In genomic region chr4:117427540-117427939, GRCm38 (mm10) we compare ENCODE assay signal across 12 mouse cellular contexts.
DNase-seq lines count a peak whose midpoint lies in the region; ATAC-seq lines count a peak whose summit lies in the region.
"Had no signal": no experiment of that assay in that cellular context is flagged by ENCODE, and none has a peak within 500 bp of the region (broad histone marks: within the 10 kb centered on the region; RNA-seq: fewer than 3 reads in every experiment).

No protein-coding gene starts in this region.

- peak; percentile 17 for DNase-seq in liver
- peak; percentile 31 for DNase-seq in c-Kit-positive CD71-positive TER-119-positive erythroid progenitor cells, embryonic 14.5 days (ENCODE audit: low spot score)
- DNase-seq in B cell, adult 2 months = no peak
- no peak for DNase-seq in gastrocnemius, postnatal 25 days
- DNase-seq: lung, adult 2 months; thymus, postnatal 36 days had no signal

- 34% methylated on average over 12 of the region's 12 CpGs for WGBS in liver, embryonic 12.5 days (ENCODE audit: insufficient replicate concordance)
- WGBS in liver, embryonic 15.5 days (ENCODE audit: insufficient replicate concordance) = 17% methylated on average over 12 of the region's 12 CpGs
- WGBS in neural tube, embryonic 15.5 days = 32% methylated on average over 12 of the region's 12 CpGs

- no peak overlapping the region for H3K4me3 ChIP-seq in liver, embryonic 12.5 days
- no peak overlapping the region for H3K4me3 ChIP-seq in liver, embryonic 15.5 days (replicated peaks)
- H3K4me3 ChIP-seq in neural tube, embryonic 15.5 days (replicated peaks) = no peak overlapping the region
- H3K4me3 ChIP-seq: erythroblast, embryonic 14.5 days; heart, embryonic 15.5 days had no signal

- H3K9ac ChIP-seq in liver, embryonic 12.5 days = no peak overlapping the region
- H3K9ac ChIP-seq in liver, embryonic 15.5 days = no peak overlapping the region
- H3K9ac ChIP-seq in neural tube, embryonic 15.5 days (replicated peaks) = no peak overlapping the region
- H3K9ac ChIP-seq: heart, embryonic 15.5 days had no signal

- no peaks in the 10 kb centered on the region for H3K36me3 ChIP-seq in liver, embryonic 12.5 days
- H3K36me3 ChIP-seq in liver, embryonic 15.5 days (replicated peaks) = no peaks in the 10 kb centered on the region
- H3K36me3 ChIP-seq in neural tube, embryonic 15.5 days = no peaks in the 10 kb centered on the region
- H3K36me3 ChIP-seq: heart, embryonic 15.5 days had no signal

- no peak for ATAC-seq in liver, embryonic 12.5 days
- no peak for ATAC-seq in liver, embryonic 15.5 days (ENCODE audit: insufficient read depth)
- ATAC-seq in neural tube, embryonic 15.5 days (ENCODE audit: low FRiP score) = no peak; the same call in 1 of the 2 replicates
- ATAC-seq: inflammation-experienced regulatory T-cells, adult 6 months had no signal

- H3K27ac ChIP-seq in liver, embryonic 12.5 days = no peak overlapping the region
- H3K27ac ChIP-seq in liver, embryonic 15.5 days (replicated peaks) = no peak overlapping the region
- H3K27ac ChIP-seq in neural tube, embryonic 15.5 days (replicated peaks) = no peak overlapping the region
- H3K27ac ChIP-seq: heart, embryonic 15.5 days had no signal

- no peaks in the 10 kb centered on the region for H3K9me3 ChIP-seq in liver, embryonic 12.5 days (replicated peaks)
- no peaks in the 10 kb centered on the region for H3K9me3 ChIP-seq in liver, embryonic 15.5 days (replicated peaks)
- no peaks in the 10 kb centered on the region for H3K9me3 ChIP-seq in neural tube, embryonic 15.5 days (replicated peaks)
- H3K9me3 ChIP-seq: heart, embryonic 15.5 days had no signal

- H3K4me1 ChIP-seq in liver, embryonic 12.5 days = peaks cover 22% of the 10 kb centered on the region
- peaks cover 15% of the 10 kb centered on the region for H3K4me1 ChIP-seq in liver, embryonic 15.5 days (replicated peaks)
- peaks cover 16% of the 10 kb centered on the region for H3K4me1 ChIP-seq in neural tube, embryonic 15.5 days
- H3K4me1 ChIP-seq: heart, embryonic 15.5 days had no signal

- H3K27me3 ChIP-seq in liver, embryonic 12.5 days (replicated peaks) = 0 out of 2 replicates have a peak, but pooled peaks cover 8% of the 10 kb centered on the region
- H3K27me3 ChIP-seq in liver, embryonic 15.5 days = 0 out of 2 replicates have a peak, but pooled peaks cover 8% of the 10 kb centered on the region
- H3K27me3 ChIP-seq in neural tube, embryonic 15.5 days (replicated peaks) = peaks cover 80% of the 10 kb centered on the region
- H3K27me3 ChIP-seq: heart, embryonic 15.5 days had no signal

- H3K4me2 ChIP-seq in liver, embryonic 12.5 days = no peak overlapping the region
- peak overlapping the region; percentile 4; the same call in 1 of the 2 replicates for H3K4me2 ChIP-seq in liver, embryonic 15.5 days
- H3K4me2 ChIP-seq in neural tube, embryonic 15.5 days = peak overlapping the region; percentile 19; the same call in 1 of the 2 replicates
- H3K4me2 ChIP-seq: heart, embryonic 15.5 days had no signal

Comparison
In these comparisons a context has a peak if more than half of its experiments do, and no peak if none do; other contexts are left out.
1. DNase-seq: peak in liver (single experiment) and c-Kit-positive CD71-positive TER-119-positive erythroid progenitor cells, embryonic 14.5 days (single experiment); none in B cell, adult 2 months (0 of 2) and gastrocnemius, postnatal 25 days (single experiment).